Mouse (Mus musculus) E14TG2a.4 (cell line): ENCODE results near the gene Clk2.
"Not testable (repeated sequence)": the region's sequence is repeated elsewhere in the genome, so short reads cannot be mapped to it uniquely, and the experiment has no call there.

ENCODE experiments used
- CTCF ChIP-seq: conservative IDR thresholded peaks from 2 replicates; pipeline ENCODE4 v1.5.1; 2014; ENCODE audit warnings: low read length
- NANOG ChIP-seq: IDR thresholded peaks from 2 replicates; pipeline ENCODE4 v1.6.1; 2014; ENCODE audit warnings: borderline replicate concordance, low read length, mixed read lengths

GRCm38 (mm10) chr3:89161207-89161606, 3.4 kb upstream of the Clk2 start:
- not testable (repeated sequence) for TF ChIP-seq CTCF, NANOG
